Mouse (Mus musculus) cerebellum, adult 2 months (tissue): ENCODE measurements at regions not wholly inside any gene's neighbourhood (a gene's known extent, or its start where the extent isn't known, plus 50 kb on each side); places are given as distances from the start of the nearest gene placed in this dataset.

Experiments
- DNase-seq, 2 experiments: peaks; one replicate each; pipeline ENCODE4 v3.0.0; 2021
- H3K27ac ChIP-seq: fragments of 200-500 bp; 2 replicates; pipeline ENCODE4 v1.5.1; 2012; ENCODE audit warnings: low read length, control low read depth, inconsistent platforms; ENCODE audit not compliant: insufficient read depth
- H3K27me3 ChIP-seq: fragments of 200-500 bp; 2 replicates; pipeline ENCODE4 v1.6.1; 2012; ENCODE audit warnings: inconsistent platforms, mild to moderate bottlenecking, low read length, moderate library complexity; ENCODE audit not compliant: control insufficient read depth, insufficient read depth
- H3K4me1 ChIP-seq: fragments of 200-500 bp; 2 replicates; pipeline ENCODE4 v1.6.1; 2011; ENCODE audit warnings: low read length; ENCODE audit not compliant: control insufficient read depth, insufficient read depth
- H3K4me3 ChIP-seq: fragments of 200-500 bp; replicated peaks from 2 replicates; pipeline ENCODE3; 2011; ENCODE audit warnings: mild to moderate bottlenecking, low read depth, low read length, control low read depth; ENCODE audit not compliant: insufficient read depth
- CTCF ChIP-seq: fragments of 200-500 bp; IDR thresholded peaks from 2 replicates; pipeline ENCODE4 v1.5.1; 2011; ENCODE audit warnings: low read depth, mild to moderate bottlenecking, control low read depth, low read length, moderate library complexity, borderline replicate concordance; ENCODE audit not compliant: insufficient read depth
- POLR2A ChIP-seq: fragments of 200-500 bp; IDR thresholded peaks from 2 replicates; pipeline ENCODE4 v1.6.1; 2011; ENCODE audit warnings: low read length, control low read depth, borderline replicate concordance; ENCODE audit not compliant: insufficient read depth
- WGBS: fragments of 180-500 bp; shearing (Covaris S2); methylation state at CpG from one replicate; pipeline ENCODE4 v1.1.7; 2018; 5-methylcytosine and 5-hydroxymethylcytosine counted together

DNA sequence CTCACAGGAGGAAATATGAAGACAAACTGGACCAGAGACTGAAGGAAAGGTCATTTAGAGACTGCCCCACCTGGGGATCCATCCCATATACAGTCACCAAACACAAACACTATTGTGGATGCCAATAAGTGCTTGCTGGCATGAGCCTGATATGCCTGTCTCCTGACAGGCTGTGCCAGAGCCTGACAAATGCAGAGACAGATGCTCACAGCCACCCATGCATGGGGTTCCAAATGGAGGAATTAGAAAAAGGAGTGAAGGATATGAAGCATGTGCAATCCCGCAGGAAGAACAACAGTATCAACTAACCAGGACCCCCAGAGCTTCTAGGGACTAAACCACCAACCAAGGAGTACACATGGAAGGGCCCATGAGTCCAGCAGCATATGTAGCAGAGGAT, 505.9 kb downstream of the Gm6685 start:
- no peak for DNase-seq
- WGBS, result 43% methylated on average over 1 of the region's 1 CpGs
- Histone ChIP-seq H3K27me3 (no peaks in the 10 kb centered on the region), H3K4me1 (no peaks in the 10 kb centered on the region), H3K27ac (no peak overlapping the region), H3K4me3 (no peak overlapping the region)
- TF ChIP-seq POLR2A, result no peak
- TF ChIP-seq CTCF, result no peak

DNA sequence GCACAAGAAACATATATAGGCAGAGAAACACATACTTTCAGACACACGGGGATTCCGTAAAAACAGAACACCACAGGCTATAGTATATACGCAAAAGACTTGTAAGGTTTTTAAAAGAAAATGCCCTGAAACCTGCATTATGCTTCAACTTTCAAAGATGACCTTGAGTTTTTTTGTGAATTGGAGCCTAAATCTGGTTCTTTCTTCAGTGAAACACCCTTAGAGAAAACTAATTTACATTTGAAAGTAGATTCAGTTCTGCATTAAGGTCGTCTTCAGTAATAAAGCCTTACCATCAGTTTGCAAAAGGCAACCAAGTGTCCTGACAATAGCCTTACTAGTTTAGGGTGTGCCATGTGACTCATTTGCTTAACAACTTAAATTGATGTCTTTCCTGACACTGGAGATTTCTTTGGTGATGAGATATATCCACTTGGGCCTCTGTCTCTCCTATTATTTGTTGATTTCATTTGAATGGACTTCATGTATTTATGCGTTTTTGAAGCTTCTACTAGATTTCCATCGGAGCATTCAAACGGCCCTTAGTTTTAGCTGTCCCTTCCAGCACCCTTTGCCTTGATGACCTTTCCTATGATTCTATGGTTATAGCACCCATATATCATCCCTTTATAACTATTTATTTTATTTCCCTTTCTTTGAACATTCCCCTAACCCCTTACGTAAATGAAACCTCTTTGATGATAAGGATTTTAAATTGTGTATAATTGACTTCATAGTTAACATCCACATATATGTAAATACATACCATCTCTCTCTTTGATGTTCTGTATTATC, 539.6 kb downstream of the Gm6685 start:
- WGBS, result 82% methylated on average over 8 of the region's 8 CpGs
- TF ChIP-seq POLR2A (no peak), CTCF (no peak)
- H3K27ac ChIP-seq, result no peak overlapping the region
- no peak for DNase-seq
- H3K4me1 ChIP-seq, result no peaks in the 10 kb centered on the region
- no peaks in the 10 kb centered on the region for H3K27me3 ChIP-seq
- no peak overlapping the region for H3K4me3 ChIP-seq

DNA sequence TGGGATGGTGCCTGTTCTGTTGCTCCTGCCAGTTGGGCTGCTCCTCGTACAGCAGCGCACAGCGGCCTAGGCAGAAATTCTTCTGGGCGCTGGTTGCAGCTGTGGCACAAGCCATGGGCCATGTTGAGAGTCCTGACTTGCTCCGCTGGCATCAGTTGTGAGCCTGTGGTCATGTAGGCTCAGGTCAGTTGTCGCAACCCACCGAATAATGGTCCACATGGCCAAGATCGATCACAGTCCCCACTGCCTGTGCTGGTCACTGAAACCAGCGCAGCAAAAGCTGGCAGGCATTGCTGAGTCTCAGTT, 585.8 kb downstream of the Gm6685 start:
- H3K4me3 ChIP-seq, result no peak overlapping the region
- no peaks in the 10 kb centered on the region for H3K4me1 ChIP-seq
- no peak for TF ChIP-seq POLR2A
- no peak for DNase-seq
- 73% methylated on average over 9 of the region's 9 CpGs for WGBS
- no peaks in the 10 kb centered on the region for H3K27me3 ChIP-seq
- no peak overlapping the region for H3K27ac ChIP-seq

DNA sequence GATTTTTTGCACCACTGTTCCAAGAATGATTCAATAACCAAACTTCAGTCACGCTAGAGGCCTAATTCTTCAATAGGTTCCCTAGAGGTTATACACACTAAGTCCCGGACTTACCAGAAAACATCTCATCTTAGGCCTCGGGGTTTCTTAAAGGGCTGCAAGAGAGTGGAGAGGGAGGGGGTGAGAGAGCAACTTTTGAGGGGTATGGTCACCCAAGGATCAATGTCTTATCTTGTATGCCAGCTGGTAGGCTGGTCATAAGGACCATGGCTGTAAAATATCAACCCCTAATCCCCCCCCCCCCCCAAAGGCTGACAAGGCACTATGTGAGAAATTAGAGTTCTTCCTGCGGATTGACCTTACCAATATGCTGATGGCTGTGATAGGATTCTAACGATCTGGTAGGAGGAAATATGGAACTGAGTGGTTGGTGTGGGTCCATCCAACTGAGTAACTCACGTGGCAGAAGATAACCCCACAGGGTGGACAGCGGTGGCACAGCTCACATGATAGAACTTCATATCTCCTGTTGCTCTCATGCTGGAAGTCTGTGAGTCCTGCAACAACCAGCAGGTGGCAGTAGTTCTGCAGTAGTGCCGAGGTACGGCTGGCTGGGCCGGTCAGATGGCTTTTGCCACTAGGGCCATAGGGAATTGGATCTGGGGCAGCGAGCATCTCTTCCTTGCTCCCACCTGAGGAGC, 586.3 kb downstream of the Gm6685 start:
- Histone ChIP-seq H3K4me3 (no peak overlapping the region), H3K27me3 (no peaks in the 10 kb centered on the region), H3K4me1 (no peaks in the 10 kb centered on the region), H3K27ac (no peak overlapping the region)
- 44% methylated on average over 11 of the region's 11 CpGs for WGBS
- TF ChIP-seq POLR2A (no peak), CTCF (peak; percentile 26; the same call in 1 of the 2 replicates)
- DNase-seq, result peak; percentile 5 to 24

DNA sequence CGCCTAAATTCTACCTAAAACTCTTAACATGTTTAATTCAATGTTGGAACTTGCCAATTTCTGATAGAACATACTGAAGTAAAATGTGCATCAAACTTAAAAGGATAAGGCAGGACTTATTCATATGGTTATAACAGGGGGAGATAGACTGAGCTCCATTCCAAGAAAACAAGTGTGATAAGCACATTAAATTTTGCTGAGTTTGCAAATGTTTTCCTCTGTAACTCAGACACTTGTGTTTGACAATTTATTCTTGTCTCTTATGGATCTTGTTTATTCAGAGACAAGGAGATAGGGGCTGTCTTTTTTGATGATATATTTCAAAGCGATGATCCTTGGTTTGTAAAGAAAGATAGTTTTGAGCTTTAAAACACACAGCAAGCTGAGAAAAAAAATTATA, 613.6 kb downstream of the Gm6685 start:
- WGBS, result 89% methylated on average over 2 of the region's 2 CpGs
- Histone ChIP-seq H3K4me3 (no peak overlapping the region), H3K4me1 (no peaks in the 10 kb centered on the region), H3K27me3 (no peaks in the 10 kb centered on the region), H3K27ac (no peak overlapping the region)
- DNase-seq, result no peak
- TF ChIP-seq CTCF (no peak), POLR2A (no peak)

DNA sequence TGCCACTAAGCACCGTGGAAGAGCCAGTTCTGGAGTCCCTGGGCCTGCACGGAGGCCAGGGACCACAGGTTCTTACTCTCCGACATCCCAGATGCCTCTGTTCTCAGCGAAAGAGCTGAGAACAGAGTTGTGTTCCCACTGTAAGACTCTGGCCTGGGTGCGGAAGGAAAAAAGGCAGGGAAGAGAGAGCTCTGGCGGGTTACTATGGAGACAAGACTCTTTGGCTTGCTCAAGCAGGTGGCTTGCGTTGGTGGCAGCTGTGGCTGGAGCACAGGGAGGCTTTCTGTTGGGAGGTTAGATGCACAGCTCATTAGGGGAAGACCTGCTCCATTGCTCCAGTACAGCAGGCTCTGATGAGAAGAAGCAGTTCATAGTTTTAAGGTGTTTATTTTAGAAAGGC, 618.3 kb downstream of the Gm6685 start:
- Histone ChIP-seq H3K27ac (no peak overlapping the region), H3K4me1 (no peaks in the 10 kb centered on the region), H3K27me3 (no peaks in the 10 kb centered on the region), H3K4me3 (no peak overlapping the region)
- TF ChIP-seq CTCF (no peak), POLR2A (no peak)
- 53% methylated on average over 7 of the region's 7 CpGs for WGBS
- DNase-seq, result no peak

DNA sequence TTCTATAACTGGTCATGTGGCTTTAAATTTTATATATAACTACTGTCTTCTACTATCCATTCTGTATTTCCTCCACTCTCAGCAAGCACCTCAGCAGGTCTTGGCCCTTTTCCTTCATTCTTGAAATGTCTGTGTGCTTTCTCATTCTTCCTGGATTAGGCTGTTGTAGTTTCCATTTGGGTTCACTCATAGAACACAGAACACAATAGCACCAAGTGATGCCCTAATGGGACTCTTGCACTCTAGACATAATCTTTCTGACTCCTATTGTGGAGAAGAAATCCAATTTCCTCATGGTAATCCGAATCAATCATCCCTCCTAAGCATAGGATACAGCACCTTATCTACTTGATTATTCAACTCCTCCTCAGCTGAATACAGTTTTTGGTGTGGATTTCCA, 667.2 kb downstream of the Gm6685 start:
- no peaks in the 10 kb centered on the region for H3K4me1 ChIP-seq
- WGBS, result 34% methylated on average over 1 of the region's 1 CpGs
- no peak overlapping the region for H3K4me3 ChIP-seq
- H3K27me3 ChIP-seq, result no peaks in the 10 kb centered on the region
- no peak overlapping the region for H3K27ac ChIP-seq
- no peak for DNase-seq
- TF ChIP-seq POLR2A (no peak), CTCF (no peak)
